ENCODE assay signal across 9 mouse cellular contexts in the genomic region with DNA sequence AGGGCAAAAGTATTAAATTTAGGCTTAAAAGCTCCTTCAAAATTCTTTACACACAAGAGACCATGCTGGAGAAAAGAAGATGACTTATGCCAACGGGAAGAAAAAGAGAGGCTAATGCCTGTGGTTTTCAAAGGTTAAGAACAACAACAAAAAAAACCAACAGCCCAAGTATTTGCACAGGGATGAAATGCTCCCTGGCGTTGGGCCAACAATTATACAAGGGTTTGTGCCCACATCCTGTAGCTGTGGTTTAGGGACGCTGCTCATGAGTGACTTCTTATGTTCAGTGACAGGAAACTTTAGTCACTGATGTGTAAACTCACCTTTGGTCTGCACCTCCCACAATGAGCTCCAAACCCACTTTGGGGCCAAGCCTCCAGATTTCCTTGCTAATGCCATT.
DNase-seq lines count a peak whose midpoint lies in the region; ATAC-seq and TF ChIP-seq lines count a peak whose summit lies in the region.
"Had no signal": no experiment of that assay in that cellular context is flagged by ENCODE, and none has a peak within 500 bp of the region (broad histone marks: within the 10 kb centered on the region; RNA-seq: fewer than 3 reads in every experiment).

No protein-coding gene starts in this region.

- H3K4me2 ChIP-seq in forebrain, embryonic 14.5 days (ENCODE audit: low read length), result no peak overlapping the region
- no peak overlapping the region for H3K4me2 ChIP-seq in stomach, embryonic 16.5 days (ENCODE audit: low read depth, low read length)
- H3K4me2 ChIP-seq: liver, embryonic 15.5 days had no signal

- no peak overlapping the region for H3K4me3 ChIP-seq in forebrain, embryonic 14.5 days (ENCODE audit: low read depth, low read length)
- H3K4me3 ChIP-seq in forebrain, embryonic 10.5 days, result no peak overlapping the region
- H3K4me3 ChIP-seq in lung, adult 2 months (replicated peaks; ENCODE audit: extremely low read depth, low read depth, low read length), result no peak overlapping the region
- no peak overlapping the region for H3K4me3 ChIP-seq in stomach, embryonic 16.5 days (replicated peaks; ENCODE audit: low read length)
- H3K4me3 ChIP-seq: liver, embryonic 15.5 days had no signal

- TF ChIP-seq CTCF in lung, adult 2 months (IDR thresholded peaks at IDR 0.05; ENCODE audit: insufficient read depth, low read length), result no peak

- no peak for ATAC-seq in forebrain, embryonic 14.5 days
- ATAC-seq in activated CD4-positive, CD25-positive, alpha-beta regulatory T cell, adult 4 months, result peak; percentile 94
- peak; percentile 56; the same call in 1 of the 2 replicates for ATAC-seq in stomach, embryonic 16.5 days (ENCODE audit: insufficient read depth, low FRiP score)

- DNase-seq in forebrain, embryonic 14.5 days (ENCODE audit: low spot score), result peak; percentile 42
- no peak for DNase-seq in forebrain, embryonic 10.5 days (ENCODE audit: extremely low spot score, low spot score)
- peak; percentile 40 for DNase-seq in lung, adult 2 months
- DNase-seq in cerebellum, adult 9-10 months, result no peak
- no peak for DNase-seq in gastrocnemius, postnatal 25 days
- no peak for DNase-seq in adrenal gland, postnatal 25 days

- H3K9ac ChIP-seq in forebrain, embryonic 14.5 days (ENCODE audit: low read length), result no peak overlapping the region
- H3K9ac ChIP-seq in stomach, embryonic 16.5 days (ENCODE audit: low read length), result no peak overlapping the region
- H3K9ac ChIP-seq: liver, embryonic 15.5 days had no signal

- no peaks in the 10 kb centered on the region for H3K36me3 ChIP-seq in forebrain, embryonic 14.5 days (ENCODE audit: control insufficient read depth, insufficient read depth, low read length)
- H3K36me3 ChIP-seq in forebrain, embryonic 10.5 days (replicated peaks), result no peaks in the 10 kb centered on the region
- no peaks in the 10 kb centered on the region for H3K36me3 ChIP-seq in stomach, embryonic 16.5 days (ENCODE audit: control insufficient read depth, insufficient read depth, low read length)
- H3K36me3 ChIP-seq: liver, embryonic 15.5 days had no signal

- WGBS in forebrain, embryonic 14.5 days, result 45% methylated on average over 3 of the region's 3 CpGs
- WGBS in forebrain, embryonic 10.5 days, result 73% methylated on average over 3 of the region's 3 CpGs
- 21% methylated on average over 3 of the region's 3 CpGs for WGBS in lung, adult 2 months
- 28% methylated on average over 3 of the region's 3 CpGs for WGBS in stomach, embryonic 16.5 days

- H3K4me1 ChIP-seq in forebrain, embryonic 14.5 days (ENCODE audit: control insufficient read depth, insufficient read depth, low read length), result peaks cover 13% of the 10 kb centered on the region
- peaks cover 23% of the 10 kb centered on the region for H3K4me1 ChIP-seq in forebrain, embryonic 10.5 days
- peaks cover 3% of the 10 kb centered on the region; the same call in 1 of the 2 replicates for H3K4me1 ChIP-seq in lung, adult 2 months (ENCODE audit: control insufficient read depth, insufficient read depth, low read length)
- no peaks in the 10 kb centered on the region for H3K4me1 ChIP-seq in stomach, embryonic 16.5 days (ENCODE audit: control insufficient read depth, insufficient read depth, low read length)
- H3K4me1 ChIP-seq: liver, embryonic 15.5 days had no signal

- no peaks in the 10 kb centered on the region for H3K27me3 ChIP-seq in forebrain, embryonic 14.5 days (replicated peaks; ENCODE audit: control insufficient read depth, insufficient read depth, low read length)
- no peaks in the 10 kb centered on the region for H3K27me3 ChIP-seq in forebrain, embryonic 10.5 days (ENCODE audit: poor library complexity, severe bottlenecking)
- H3K27me3 ChIP-seq in stomach, embryonic 16.5 days (ENCODE audit: control insufficient read depth, insufficient read depth, low read length), result no peaks in the 10 kb centered on the region
- H3K27me3 ChIP-seq: liver, embryonic 15.5 days had no signal

- TF ChIP-seq POLR2A in lung, adult 2 months (IDR thresholded peaks at IDR 0.05; ENCODE audit: borderline replicate concordance, extremely low read depth, low read depth, low read length), result no peak

- H3K9me3 ChIP-seq in forebrain, embryonic 14.5 days (replicated peaks; ENCODE audit: control insufficient read depth, low read length), result no peaks in the 10 kb centered on the region
- no peaks in the 10 kb centered on the region for H3K9me3 ChIP-seq in forebrain, embryonic 10.5 days
- no peaks in the 10 kb centered on the region for H3K9me3 ChIP-seq in stomach, embryonic 16.5 days (replicated peaks; ENCODE audit: control insufficient read depth, low read length)
- H3K9me3 ChIP-seq: liver, embryonic 15.5 days had no signal

- no peak overlapping the region for H3K27ac ChIP-seq in forebrain, embryonic 14.5 days (ENCODE audit: low read depth, low read length)
- no peak overlapping the region for H3K27ac ChIP-seq in forebrain, embryonic 10.5 days
- H3K27ac ChIP-seq in stomach, embryonic 16.5 days (ENCODE audit: low read length), result peak overlapping the region; percentile 28; the same call in 1 of the 2 replicates
- H3K27ac ChIP-seq: liver, embryonic 15.5 days had no signal

Comparison
In these comparisons a context has a peak if more than half of its experiments do, and no peak if none do; other contexts are left out.
1. DNase-seq: peak in forebrain, embryonic 14.5 days (single experiment) and lung, adult 2 months (single experiment); none in forebrain, embryonic 10.5 days (single experiment), cerebellum, adult 9-10 months (single experiment), gastrocnemius, postnatal 25 days (single experiment) and adrenal gland, postnatal 25 days (single experiment).